Mouse (Mus musculus): ENCODE measurements at regions not wholly inside any gene's neighbourhood (a gene's known extent, or its start where the extent isn't known, plus 50 kb on each side); places are given as distances from the start of the nearest gene placed in this dataset.

- TF ChIP-seq CTCF (IDR thresholded peaks at IDR 0.05; ENCODE audit: control insufficient read depth, insufficient read depth, insufficient read length) (no peak), CEBPB (IDR thresholded peaks at IDR 0.05; ENCODE audit: low read depth) (no peak)
These were observed 326.8 kb upstream of the Cpeb2 start for GRCm38 (mm10) chr5:42906136-42906535.

Data from C2C12 (cell line).